Mouse (Mus musculus): ENCODE measurements around the gene Spock2. TPM values are rescaled to one million over a fixed set of nuclear protein-coding genes. Genes with fewer than 3 reads are reported as not detected.

Spock2 gene
- polyA plus RNA-seq (2015; fragmentation: Nextera tagmentation; extraction: Ambion mirVana): 114 and 122 TPM in 2 replicates

DNA sequence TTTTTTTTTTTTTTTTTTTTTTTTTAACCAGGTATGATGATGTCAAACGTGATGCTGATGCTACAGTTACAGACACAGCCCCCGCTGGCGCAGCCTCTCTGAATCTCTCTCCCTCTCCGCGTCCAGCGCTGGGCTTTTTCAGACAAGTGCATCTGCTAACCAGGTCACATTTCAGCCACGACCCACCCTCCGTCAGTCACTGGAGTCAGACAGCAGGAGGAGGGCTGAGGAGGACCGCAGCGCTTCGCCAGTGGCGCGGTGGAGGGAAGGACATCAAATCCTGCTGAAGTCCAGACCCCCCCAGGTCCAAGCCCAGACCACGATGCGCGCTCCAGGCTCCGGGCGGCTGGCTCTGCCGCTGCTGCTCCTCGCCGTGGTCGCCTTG is at the start of gene Spock2:
Gene Spock2 (plus strand): TSS at position 74 of the 385 bp plus-strand sequence.
- H3K9me3 ChIP-seq (replicated peaks): no peaks in the 10 kb centered on the region
- H3K4me2 ChIP-seq: peak within 1 kb of the TSS; percentile 87
- peak; percentile 79 for ATAC-seq (ENCODE audit: low FRiP score)
- H3K4me1 ChIP-seq: peaks cover 45% of the 10 kb centered on the region
- H3K9ac ChIP-seq (replicated peaks): peak within 1 kb of the TSS; percentile 85
- peak within 1 kb of the TSS; percentile 94 for H3K27ac ChIP-seq (replicated peaks)
- no peaks in the 10 kb centered on the region for H3K27me3 ChIP-seq (replicated peaks)
- 0% methylated on average over 22 of the region's 22 CpGs for WGBS
- H3K4me3 ChIP-seq (replicated peaks): peak within 1 kb of the TSS; percentile 84
- H3K36me3 ChIP-seq: no peaks in the 10 kb centered on the region

DNA sequence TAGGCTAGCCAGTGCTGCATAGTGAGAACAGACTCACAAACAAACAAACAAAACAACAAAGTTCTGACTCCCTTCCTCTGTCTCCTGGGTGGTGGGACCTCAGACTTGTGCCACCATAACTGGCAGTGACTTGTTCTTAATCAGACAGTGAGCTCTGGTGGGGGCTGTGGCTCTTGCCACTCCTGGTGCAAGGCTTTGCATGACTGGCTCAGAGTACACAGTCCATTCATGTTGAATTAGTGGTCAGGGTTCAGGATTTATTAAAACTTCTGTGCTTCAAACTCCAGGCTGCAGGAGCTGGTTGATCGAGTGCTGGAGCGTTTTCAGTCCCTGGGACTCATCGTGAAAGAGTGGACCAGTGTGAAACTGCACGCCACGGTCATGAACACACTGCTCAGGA is 43.8 kb upstream of the Spock2 start:
- H3K9ac ChIP-seq (replicated peaks): no peak overlapping the region
- H3K27ac ChIP-seq (replicated peaks): no peak overlapping the region
- WGBS: 87% methylated on average over 5 of the region's 5 CpGs
- H3K36me3 ChIP-seq: no peaks in the 10 kb centered on the region
- no peak overlapping the region for H3K4me2 ChIP-seq
- H3K27me3 ChIP-seq (replicated peaks): no peaks in the 10 kb centered on the region
- peaks cover 7% of the 10 kb centered on the region; the same call in 1 of the 2 replicates for H3K9me3 ChIP-seq (replicated peaks)
- H3K4me1 ChIP-seq: no peaks in the 10 kb centered on the region
- ATAC-seq (ENCODE audit: low FRiP score): no peak
- H3K4me3 ChIP-seq (replicated peaks): no peak overlapping the region

DNA sequence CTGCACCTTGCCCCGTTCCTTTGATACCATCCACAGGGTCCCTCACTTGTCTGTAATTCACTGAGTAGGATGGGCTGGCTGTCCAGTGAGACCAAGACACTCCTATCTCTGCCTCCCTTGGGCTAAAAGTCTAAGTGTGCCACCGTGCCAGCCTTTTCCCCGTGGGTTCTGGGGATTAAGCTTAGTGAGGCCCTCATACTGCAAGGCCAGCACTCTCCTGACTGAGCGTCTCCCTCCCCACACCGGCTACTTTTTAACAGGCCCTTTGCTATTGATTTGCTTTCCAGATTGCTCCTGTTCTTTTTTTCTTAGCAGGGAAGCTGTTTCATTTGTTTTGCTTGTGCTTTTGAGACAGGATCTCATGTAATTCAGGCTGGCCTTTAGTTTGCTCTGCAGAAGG is 43.1 kb upstream of the Spock2 start:
- ATAC-seq (ENCODE audit: low FRiP score): no peak
- Histone ChIP-seq H3K36me3 (no peaks in the 10 kb centered on the region), H3K9me3 (replicated peaks) (no peaks in the 10 kb centered on the region), H3K4me3 (replicated peaks) (no peak overlapping the region), H3K4me2 (no peak overlapping the region), H3K4me1 (no peaks in the 10 kb centered on the region; the same call in 1 of the 2 replicates), H3K9ac (replicated peaks) (no peak overlapping the region), H3K27ac (replicated peaks) (no peak overlapping the region), H3K27me3 (replicated peaks) (no peaks in the 10 kb centered on the region)
- 44% methylated on average over 5 of the region's 5 CpGs for WGBS

DNA sequence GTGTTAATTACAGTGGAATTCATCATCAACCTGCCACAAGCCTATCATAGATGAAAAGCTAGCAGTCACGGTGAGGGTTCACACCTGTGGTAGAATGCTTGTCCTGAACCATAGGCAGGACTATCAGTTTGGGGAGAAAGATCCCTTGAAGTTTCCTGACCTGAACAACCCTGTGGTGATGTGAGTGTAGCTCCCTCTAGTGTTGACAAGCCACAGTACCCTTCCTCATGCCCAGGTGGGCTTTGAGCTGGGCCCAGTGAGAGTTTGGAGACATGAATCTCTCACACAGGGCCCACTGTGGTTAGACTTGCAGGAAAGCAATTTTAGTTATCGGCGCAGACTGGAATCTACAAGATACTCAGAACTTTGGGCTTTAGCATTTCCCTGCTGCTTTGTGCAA is 39.5 kb upstream of the Spock2 start:
- no peak for ATAC-seq (ENCODE audit: low FRiP score)
- 79% methylated on average over 3 of the region's 3 CpGs for WGBS
- no peaks in the 10 kb centered on the region for H3K27me3 ChIP-seq (replicated peaks)

DNA sequence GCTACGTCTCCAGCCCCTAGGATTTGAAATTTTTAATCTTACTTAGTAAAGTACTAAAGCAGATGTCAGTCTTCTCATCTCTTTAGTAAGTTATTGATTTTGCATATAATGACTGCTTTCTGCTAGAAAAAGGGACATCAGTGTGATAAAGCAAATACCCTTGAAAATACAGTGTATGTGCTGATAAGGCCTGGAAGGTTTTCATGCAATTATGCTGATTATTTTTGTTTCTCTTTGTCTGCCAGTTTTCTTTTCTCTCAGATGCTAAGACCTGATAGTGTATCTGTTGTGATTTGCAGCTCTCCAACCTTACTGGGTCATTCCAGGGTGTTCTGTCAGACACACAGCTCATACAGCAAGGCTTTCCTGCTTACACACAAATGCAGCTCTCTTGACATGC is 30.9 kb upstream of the Spock2 start:
- H3K36me3 ChIP-seq: no peaks in the 10 kb centered on the region
- ATAC-seq (ENCODE audit: low FRiP score): no peak
- H3K9ac ChIP-seq (replicated peaks): no peak overlapping the region
- H3K4me1 ChIP-seq: peaks cover 16% of the 10 kb centered on the region
- no peak overlapping the region for H3K4me3 ChIP-seq (replicated peaks)
- no peak overlapping the region for H3K4me2 ChIP-seq
- no peak overlapping the region for H3K27ac ChIP-seq (replicated peaks)
- 89% methylated on average over 1 of the region's 1 CpGs for WGBS
- H3K27me3 ChIP-seq (replicated peaks): no peaks in the 10 kb centered on the region
- no peaks in the 10 kb centered on the region for H3K9me3 ChIP-seq (replicated peaks)

More for the DNA sequence above, 39.5 kb upstream of the Spock2 start:
- H3K9ac ChIP-seq (replicated peaks): no peak overlapping the region
- no peak overlapping the region for H3K27ac ChIP-seq (replicated peaks)
- no peaks in the 10 kb centered on the region for H3K9me3 ChIP-seq (replicated peaks)
- H3K4me1 ChIP-seq: peaks cover 11% of the 10 kb centered on the region
- no peaks in the 10 kb centered on the region for H3K36me3 ChIP-seq
- no peak overlapping the region for H3K4me2 ChIP-seq
- H3K4me3 ChIP-seq (replicated peaks): no peak overlapping the region

DNA sequence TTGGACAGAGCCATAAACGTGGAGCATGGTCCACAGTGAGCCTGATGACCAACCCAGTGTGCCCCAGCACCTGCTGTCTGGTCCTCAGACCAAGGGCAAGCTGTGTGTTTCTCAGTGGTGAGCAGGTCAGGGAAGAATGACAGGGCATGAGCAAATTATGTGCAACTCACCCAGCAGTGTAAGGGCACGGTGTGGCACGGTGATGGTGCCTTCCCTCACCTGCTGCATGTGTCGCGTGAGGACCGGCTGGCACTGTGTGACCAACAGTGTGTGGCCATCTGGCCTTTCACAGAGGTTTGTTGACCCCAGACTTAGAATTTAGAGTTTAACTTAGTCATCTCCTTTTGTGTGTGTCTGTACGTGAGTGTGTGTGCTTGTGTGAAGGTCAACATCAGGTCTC is 28.8 kb upstream of the Spock2 start:
- 93% methylated on average over 7 of the region's 7 CpGs for WGBS
- no peak overlapping the region for H3K4me2 ChIP-seq
- H3K9me3 ChIP-seq (replicated peaks): no peaks in the 10 kb centered on the region
- ATAC-seq (ENCODE audit: low FRiP score): no peak
- no peaks in the 10 kb centered on the region for H3K36me3 ChIP-seq
- no peak overlapping the region for H3K9ac ChIP-seq (replicated peaks)
- H3K4me1 ChIP-seq: peaks cover 36% of the 10 kb centered on the region
- H3K27ac ChIP-seq (replicated peaks): no peak overlapping the region
- no peak overlapping the region for H3K4me3 ChIP-seq (replicated peaks)
- no peaks in the 10 kb centered on the region for H3K27me3 ChIP-seq (replicated peaks)

DNA sequence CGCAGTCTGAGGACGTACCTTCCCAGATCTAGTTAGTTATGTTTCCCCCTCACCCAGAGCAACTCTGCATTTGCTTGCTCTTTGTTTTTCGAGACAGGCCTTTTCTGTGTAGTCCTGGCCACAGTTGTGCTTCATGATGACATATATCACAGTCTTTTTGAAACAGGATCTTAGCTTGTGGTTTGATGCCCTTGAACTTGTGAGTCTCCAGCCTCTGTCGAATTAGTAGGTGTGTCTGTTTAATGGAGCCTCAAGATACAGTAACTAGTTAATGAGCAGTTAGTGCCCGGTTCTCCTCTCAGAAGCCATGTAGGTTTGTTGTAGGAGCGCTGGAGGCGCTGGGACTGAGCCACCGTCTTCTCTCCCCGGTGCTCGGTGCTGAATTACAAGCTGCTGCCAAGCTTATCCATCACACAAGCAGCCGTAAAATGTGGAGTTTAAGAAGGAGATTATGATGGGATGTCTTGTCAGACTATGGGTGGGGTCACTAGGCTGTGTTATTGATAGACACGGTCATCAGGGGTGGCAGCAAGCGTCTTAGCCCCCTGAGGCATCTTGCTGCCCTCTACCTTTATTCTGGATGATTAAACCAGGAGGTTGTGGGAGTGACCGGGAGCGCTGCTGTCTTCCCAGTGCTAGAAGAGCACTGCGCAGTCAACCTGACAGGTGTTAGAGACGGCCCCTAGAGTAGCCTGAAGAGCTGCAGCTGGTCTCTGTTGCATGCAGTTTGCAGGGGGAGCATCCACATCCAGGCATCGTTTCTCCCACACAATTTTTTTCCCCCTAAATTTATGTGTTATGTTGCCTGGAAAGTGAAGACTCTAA is 28.1 kb upstream of the Spock2 start:
- 64% methylated on average over 18 of the region's 18 CpGs for WGBS
- Histone ChIP-seq H3K4me2 (no peak overlapping the region), H3K36me3 (no peaks in the 10 kb centered on the region), H3K9ac (replicated peaks) (no peak overlapping the region), H3K9me3 (replicated peaks) (no peaks in the 10 kb centered on the region), H3K27ac (replicated peaks) (no peak overlapping the region; the same call in 1 of the 2 replicates), H3K4me3 (replicated peaks) (no peak overlapping the region), H3K27me3 (replicated peaks) (no peaks in the 10 kb centered on the region), H3K4me1 (peaks cover 36% of the 10 kb centered on the region)
- no peak for ATAC-seq (ENCODE audit: low FRiP score)

DNA sequence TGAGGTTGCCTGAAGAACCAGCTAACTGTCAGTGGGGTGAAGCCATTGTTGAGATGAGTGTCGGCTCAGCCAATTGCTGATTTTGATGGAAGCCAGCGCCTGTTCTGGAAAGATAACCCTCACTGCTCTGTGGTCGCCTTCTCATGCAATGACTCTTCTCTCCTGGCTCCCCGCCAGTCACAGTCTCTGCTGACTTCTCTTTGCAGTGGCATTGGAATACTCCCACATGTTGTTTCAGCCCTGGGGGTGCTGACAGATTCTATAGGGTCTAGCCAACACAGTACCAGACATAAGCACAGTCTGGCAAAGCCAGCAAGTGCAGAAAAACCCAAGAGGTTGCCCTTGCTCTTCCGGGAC is 27.5 kb upstream of the Spock2 start:
- H3K4me2 ChIP-seq: no peak overlapping the region
- H3K36me3 ChIP-seq: no peaks in the 10 kb centered on the region
- no peak overlapping the region for H3K9ac ChIP-seq (replicated peaks)
- peaks cover 36% of the 10 kb centered on the region for H3K4me1 ChIP-seq
- H3K4me3 ChIP-seq (replicated peaks): no peak overlapping the region
- WGBS: 66% methylated on average over 5 of the region's 5 CpGs
- H3K27me3 ChIP-seq (replicated peaks): no peaks in the 10 kb centered on the region
- ATAC-seq (ENCODE audit: low FRiP score): no peak
- H3K27ac ChIP-seq (replicated peaks): peak overlapping the region; percentile 6; the same call in 1 of the 2 replicates
- no peaks in the 10 kb centered on the region for H3K9me3 ChIP-seq (replicated peaks)

DNA sequence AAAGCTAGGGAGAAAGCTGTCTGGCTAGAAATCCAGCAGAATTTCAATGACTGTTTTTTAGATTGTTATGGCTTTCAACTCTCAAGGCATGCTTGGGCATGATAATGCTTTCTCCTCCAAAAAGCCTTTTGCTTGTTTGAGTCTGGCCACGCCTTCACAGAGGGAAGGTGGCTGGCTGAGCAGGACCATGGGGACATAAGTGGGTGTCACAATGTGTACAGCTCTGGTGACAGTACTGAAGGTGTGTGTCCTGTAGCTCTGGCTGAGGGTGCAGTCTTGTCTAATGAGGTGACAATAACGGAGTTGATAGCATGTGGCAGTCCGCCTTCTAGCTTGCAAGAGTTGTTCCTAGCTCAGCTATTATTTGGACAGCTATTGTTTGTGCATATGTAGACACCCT is 25.8 kb upstream of the Spock2 start:
- H3K9me3 ChIP-seq (replicated peaks): no peaks in the 10 kb centered on the region
- no peak overlapping the region for H3K4me2 ChIP-seq
- H3K4me3 ChIP-seq (replicated peaks): no peak overlapping the region
- no peaks in the 10 kb centered on the region for H3K27me3 ChIP-seq (replicated peaks)
- H3K36me3 ChIP-seq: no peaks in the 10 kb centered on the region
- peak overlapping the region; percentile 77; the same call in 1 of the 2 replicates for H3K27ac ChIP-seq (replicated peaks)
- H3K9ac ChIP-seq (replicated peaks): no peak overlapping the region
- ATAC-seq (ENCODE audit: low FRiP score): no peak
- peaks cover 36% of the 10 kb centered on the region for H3K4me1 ChIP-seq
- WGBS: 75% methylated on average over 3 of the region's 3 CpGs

DNA sequence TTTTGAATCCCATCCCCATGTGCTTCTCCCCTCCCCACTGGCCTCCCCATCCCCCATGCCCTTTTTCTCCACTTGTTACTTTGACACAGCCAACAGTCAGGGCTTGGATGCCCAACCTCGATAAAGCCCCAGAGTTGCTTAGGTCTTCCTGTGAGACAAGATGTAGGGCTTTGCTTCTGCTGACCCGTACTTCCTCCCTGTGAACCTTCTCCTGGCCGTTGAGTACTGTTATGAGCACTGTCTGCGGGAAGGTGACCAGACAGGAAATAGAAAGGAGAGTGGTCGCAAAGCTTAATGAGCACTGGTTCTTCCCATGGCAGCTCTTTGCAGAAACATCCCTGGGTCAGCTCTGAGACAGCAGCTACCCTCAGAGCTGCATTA is 25.4 kb upstream of the Spock2 start:
- no peaks in the 10 kb centered on the region for H3K9me3 ChIP-seq (replicated peaks)
- H3K9ac ChIP-seq (replicated peaks): no peak overlapping the region
- H3K4me3 ChIP-seq (replicated peaks): no peak overlapping the region
- H3K4me2 ChIP-seq: no peak overlapping the region
- peaks cover 36% of the 10 kb centered on the region for H3K4me1 ChIP-seq
- 45% methylated on average over 5 of the region's 5 CpGs for WGBS
- no peaks in the 10 kb centered on the region for H3K36me3 ChIP-seq
- peak overlapping the region; percentile 77 for H3K27ac ChIP-seq (replicated peaks)
- no peaks in the 10 kb centered on the region for H3K27me3 ChIP-seq (replicated peaks)
- ATAC-seq (ENCODE audit: low FRiP score): no peak

DNA sequence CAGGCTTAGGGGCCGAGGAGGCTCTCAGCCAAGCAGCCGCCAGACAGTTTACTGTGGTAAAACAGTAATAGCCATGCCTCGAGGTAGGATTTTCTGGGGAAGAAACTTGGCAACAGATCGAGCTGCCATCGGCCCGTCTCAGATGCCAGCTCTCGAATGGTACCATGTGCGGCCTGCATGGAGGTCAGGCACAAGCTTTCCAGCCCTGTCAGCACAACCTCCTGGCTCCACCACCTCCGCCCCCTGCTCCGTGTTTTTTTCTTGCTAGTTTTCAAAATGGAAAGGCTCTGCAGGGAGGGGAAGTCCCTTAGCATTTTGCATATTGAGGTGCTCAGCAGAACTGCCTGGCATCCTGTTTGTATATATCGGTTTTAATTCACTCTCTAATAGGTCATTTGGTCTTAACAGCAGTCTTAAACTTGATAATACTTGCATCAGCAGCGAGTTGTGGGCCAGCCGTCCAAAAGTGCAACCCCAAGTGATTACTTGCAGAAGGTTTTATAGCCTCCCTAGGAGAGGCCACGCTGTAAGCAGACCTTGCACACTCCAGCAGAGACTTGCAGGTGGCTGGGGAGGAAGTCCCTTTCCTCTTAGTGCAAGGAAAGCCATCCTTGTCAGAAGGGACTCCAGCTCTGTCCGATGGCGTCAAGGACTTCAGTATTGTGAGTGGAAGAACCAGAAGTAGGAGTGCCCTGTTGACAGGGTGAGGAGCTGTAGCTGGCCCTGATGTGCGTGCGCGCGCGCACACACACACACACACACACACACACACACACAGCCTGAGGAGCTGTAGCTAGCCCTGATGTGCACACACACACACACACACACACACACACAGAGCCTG is 24.8 kb upstream of the Spock2 start:
- H3K27ac ChIP-seq (replicated peaks): peak overlapping the region; percentile 77
- no peaks in the 10 kb centered on the region for H3K27me3 ChIP-seq (replicated peaks)
- H3K9ac ChIP-seq (replicated peaks): no peak overlapping the region
- no peaks in the 10 kb centered on the region for H3K36me3 ChIP-seq
- no peak overlapping the region for H3K4me3 ChIP-seq (replicated peaks)
- H3K4me2 ChIP-seq: no peak overlapping the region
- no peaks in the 10 kb centered on the region for H3K9me3 ChIP-seq (replicated peaks)
- H3K4me1 ChIP-seq: peaks cover 36% of the 10 kb centered on the region
- 49% methylated on average over 21 of the region's 21 CpGs for WGBS
- ATAC-seq (ENCODE audit: low FRiP score): peak; percentile 54

DNA sequence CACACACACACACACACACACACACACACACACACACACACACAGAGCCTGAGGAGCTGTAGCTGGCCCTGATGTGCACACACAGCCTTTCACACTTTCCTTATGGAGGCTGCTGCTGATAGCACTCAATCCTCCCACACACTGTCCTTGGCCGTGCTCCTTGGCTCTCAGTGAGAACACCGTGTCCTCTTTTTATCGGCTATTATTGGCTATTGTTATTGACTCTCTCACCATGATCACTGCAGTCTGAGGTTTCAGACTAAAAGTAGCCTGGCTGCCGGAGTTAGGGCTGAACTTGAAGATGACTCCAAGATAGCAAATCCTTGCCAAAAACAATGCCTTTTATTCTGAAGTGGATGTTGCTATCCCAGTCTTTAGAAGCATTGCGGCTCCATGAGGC is 24.1 kb upstream of the Spock2 start:
- no peak overlapping the region for H3K4me2 ChIP-seq
- ATAC-seq (ENCODE audit: low FRiP score): peak; percentile 16; the same call in 1 of the 2 replicates
- no peaks in the 10 kb centered on the region for H3K36me3 ChIP-seq
- 30% methylated on average over 5 of the region's 5 CpGs for WGBS
- H3K27me3 ChIP-seq (replicated peaks): no peaks in the 10 kb centered on the region
- no peak overlapping the region for H3K9ac ChIP-seq (replicated peaks)
- H3K4me3 ChIP-seq (replicated peaks): no peak overlapping the region
- peak overlapping the region; percentile 77 for H3K27ac ChIP-seq (replicated peaks)
- H3K4me1 ChIP-seq: peaks cover 36% of the 10 kb centered on the region
- no peaks in the 10 kb centered on the region for H3K9me3 ChIP-seq (replicated peaks)

Data from neural tube, embryonic 15.5 days (tissue).